Mouse (Mus musculus) lung, adult 10 weeks (tissue): ENCODE results near the gene Mta3. TPM values are rescaled to one million over a fixed set of nuclear protein-coding genes. Genes with fewer than 3 reads are reported as not detected.

Experiments used
- polyA plus RNA-seq: library from polyadenylated mRNA; stranded (reverse); fragments of 350-450 nt; fragmentation: Illumina TruSeq; extraction: RNeasy Lipid Tissue Mini Kit (QIAGEN cat#74804); gene quantifications from one replicate; pipeline ENCODE4 v1.2.3, GENCODE M21; 2014; ENCODE audit warnings: low read depth, low replicate concordance; ENCODE audit not compliant: insufficient read depth

Mta3 gene
- polyA plus RNA-seq, result 18.6 TPM

DNA sequence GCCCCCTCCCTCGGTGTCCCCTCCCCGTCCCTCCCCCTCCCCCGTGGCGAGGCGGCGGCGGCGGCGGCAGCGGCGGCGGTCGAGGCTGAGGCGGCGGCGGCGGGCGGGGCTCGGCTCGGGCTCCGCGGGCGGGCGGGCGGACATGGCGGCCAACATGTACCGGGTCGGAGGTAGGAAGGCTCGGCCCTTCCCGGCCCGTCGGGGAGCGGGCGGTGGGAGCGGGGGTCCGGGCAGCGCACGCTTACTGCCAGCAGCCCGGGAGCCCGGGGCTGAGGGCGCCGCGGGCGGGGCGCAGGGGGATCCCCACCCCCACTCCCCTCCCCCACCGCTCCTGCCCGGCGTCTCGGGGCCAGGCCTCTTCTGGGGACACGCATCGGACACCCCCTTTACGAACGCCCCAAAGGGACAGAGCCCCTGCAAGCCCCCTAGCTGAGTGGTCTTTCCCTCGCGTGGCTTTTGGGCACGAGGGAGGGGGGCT is at the start of gene Mta3:
Gene Mta3 (plus strand): TSS at position 48 of the 478 bp plus-strand sequence.

DNA sequence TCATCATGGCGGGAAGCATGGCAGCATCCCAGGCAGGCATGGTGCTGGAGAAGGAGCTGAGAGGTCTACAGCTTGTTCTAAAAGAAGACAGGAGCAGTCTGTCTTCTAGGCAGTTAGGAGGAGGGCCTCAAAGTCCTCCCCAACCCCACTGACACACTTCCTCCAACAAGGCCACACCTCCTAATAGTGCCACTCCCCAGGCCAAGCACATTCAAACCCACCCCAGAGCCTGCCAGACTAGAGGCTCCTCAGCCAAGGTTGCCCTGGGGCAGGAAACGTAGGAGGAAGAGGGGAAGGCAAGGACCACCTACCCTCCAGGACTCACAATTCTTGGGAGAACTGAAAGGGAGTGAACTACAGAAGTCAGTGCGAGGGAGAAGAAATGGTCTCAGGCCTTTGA is 141.9 kb downstream of the Mta3 start, which contains the start of gene Haao:
Gene Haao (minus strand): TSS at position 149 of the 400 bp plus-strand sequence.

Other genes with a start within 250 kb of the Mta3 start
- 370 TPM for gene Cox7a2l, start 188.8 kb upstream of the Mta3 start, polyA plus RNA-seq
- gene Kcng3, start 74.3 kb upstream of the Mta3 start, polyA plus RNA-seq, result not detected
- gene Haao, start 141.8 kb downstream of the Mta3 start, polyA plus RNA-seq, result 4.8 TPM